Mouse (Mus musculus) heart, adult 2 months (tissue): ENCODE results near the gene Tmem243.
A peak's percentile ranks its signal among the peaks of the same experiment; 100 is the strongest.

ENCODE experiments used
- CTCF ChIP-seq: fragments of 200-600 bp; IDR thresholded peaks from 2 replicates; pipeline ENCODE4 v1.8.1; 2022; ENCODE audit warnings: antibody characterized with exemption, mild to moderate bottlenecking, moderate library complexity
- EP300 ChIP-seq: fragments of 200-500 bp; IDR thresholded peaks from 2 replicates; pipeline ENCODE4 v1.6.1; 2011; ENCODE audit warnings: low read depth, low read length, control low read depth; ENCODE audit not compliant: insufficient read depth
- POLR2A ChIP-seq: fragments of 200-500 bp; IDR thresholded peaks from 2 replicates; pipeline ENCODE4 v1.6.1; 2011; ENCODE audit warnings: mild to moderate bottlenecking, low read depth, low read length, control low read depth; ENCODE audit not compliant: insufficient read depth

DNA sequence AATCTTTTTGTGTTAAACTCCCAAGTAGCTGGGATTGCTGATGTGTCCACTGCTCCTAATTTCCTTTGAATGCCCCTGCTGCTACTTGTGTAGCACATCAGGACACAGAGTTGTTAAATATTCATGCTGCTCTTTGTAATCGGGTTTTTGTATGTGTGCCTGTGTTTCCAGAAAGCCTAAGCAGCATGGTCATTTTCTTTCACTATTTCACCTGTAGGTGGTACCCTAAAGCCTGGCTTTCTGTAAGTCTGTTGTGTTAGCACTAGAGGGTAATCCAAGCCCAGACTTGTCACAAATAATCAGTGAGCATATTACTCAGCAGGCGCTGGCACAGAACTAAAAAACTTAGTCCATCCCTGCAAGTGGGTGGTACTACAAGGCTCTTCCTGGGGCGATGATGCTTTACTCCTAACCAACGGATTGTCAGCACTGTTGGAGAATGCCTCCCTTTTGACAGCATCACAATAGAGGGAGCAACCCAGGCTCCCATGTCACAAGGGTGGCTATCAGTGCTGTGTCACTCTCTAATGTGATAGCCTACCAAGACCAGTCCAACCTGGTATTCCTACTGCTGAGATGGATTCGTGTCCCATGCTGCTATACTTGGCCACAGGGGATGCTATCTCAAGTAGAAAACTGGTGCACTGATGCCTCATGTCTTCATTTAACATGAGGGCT lies 27.2 kb upstream of the Tmem243 start:
- TF ChIP-seq POLR2A (no peak), CTCF (peak; percentile 72), EP300 (no peak)
